Mouse (Mus musculus) limb, embryonic 14.5 days (tissue): ENCODE measurements around the gene Mgat4e. TPM values are rescaled to one million over a fixed set of nuclear protein-coding genes. Genes with fewer than 3 reads are reported as not detected.

Experiments
- ATAC-seq: fragments of 200-750 bp; cut with Nextera tagmentation; 2 replicates; pipeline ENCODE4 v1.8.0; 2017; ENCODE audit warnings: low read depth, moderate number of reproducible peaks, moderate TSS enrichment; ENCODE audit not compliant: low FRiP score
- DNase-seq: peaks from one replicate; pipeline ENCODE4 v3.0.0-alpha.2; 2015; ENCODE audit warnings: low spot score
- H3K27ac ChIP-seq: fragments of 300-500 bp; sonication (generic); replicated peaks from 2 replicates; pipeline ENCODE4 v1.5.1; 2014; ENCODE audit warnings: low read depth, mild to moderate bottlenecking, low read length, moderate library complexity, mixed read lengths
- H3K27me3 ChIP-seq: fragments of 300-500 bp; sonication (generic); 2 replicates; pipeline ENCODE4 v1.6.1; 2014; ENCODE audit warnings: low read length, mixed read lengths; ENCODE audit not compliant: control insufficient read depth, insufficient read depth
- H3K36me3 ChIP-seq: fragments of 300-500 bp; sonication (generic); 2 replicates; pipeline ENCODE4 v1.6.1; 2014; ENCODE audit warnings: mild to moderate bottlenecking, low read length, moderate library complexity, mixed read lengths; ENCODE audit not compliant: control insufficient read depth, insufficient read depth
- H3K4me1 ChIP-seq: fragments of 300-500 bp; sonication (generic); 2 replicates; pipeline ENCODE4 v1.6.1; 2014; ENCODE audit warnings: antibody characterized with exemption, low read length, mixed read lengths; ENCODE audit not compliant: control insufficient read depth, insufficient read depth
- H3K4me2 ChIP-seq: fragments of 300-500 bp; sonication (generic); replicated peaks from 2 replicates; pipeline ENCODE4 v1.6.1; 2014; ENCODE audit warnings: low read depth, mild to moderate bottlenecking, low read length, moderate library complexity; ENCODE audit not compliant: severe bottlenecking
- H3K4me3 ChIP-seq: fragments of 300-500 bp; sonication (generic); replicated peaks from 2 replicates; pipeline ENCODE4 v1.5.1; 2014; ENCODE audit warnings: low read length
- H3K9ac ChIP-seq: fragments of 300-500 bp; sonication (generic); 2 replicates; pipeline ENCODE4 v1.6.1; 2014; ENCODE audit warnings: mild to moderate bottlenecking, low read depth, low read length, moderate library complexity; ENCODE audit not compliant: severe bottlenecking
- H3K9me3 ChIP-seq: fragments of 300-500 bp; sonication (generic); 2 replicates; pipeline ENCODE4 v1.6.1; 2016; ENCODE audit warnings: low read length; ENCODE audit not compliant: control insufficient read depth
- POLR2A ChIP-seq: fragments of 200-500 bp; IDR thresholded peaks from 2 replicates; pipeline ENCODE4 v1.8.0; 2012; ENCODE audit warnings: inconsistent platforms, mild to moderate bottlenecking, moderate library complexity, borderline replicate concordance; ENCODE audit not compliant: insufficient read depth, insufficient read length; ENCODE audit errors: extremely low read depth
- whole genome bisulfite sequencing: fragments of 180-500 bp; shearing (Covaris S2); extraction: QIAGEN DNeasy Blood & Tissue Kit; methylation state at CpG from one replicate; pipeline ENCODE4 v1.1.7; 2014; 5-methylcytosine and 5-hydroxymethylcytosine counted together
- polyA plus RNA-seq, 2 experiments: library from polyadenylated mRNA; depleted of rRNA in 1 of 2; stranded (reverse) in 1 of 2; unstranded in 1 of 2; fragments of >200 nt; fragmentation: Nextera tagmentation in 1 of 2; extraction: Ambion mirVana in 1 of 2; gene quantifications; 2 replicates each; pipeline versions ENCODE4 v1.2.1 to v1.2.3; 2012 to 2014

The Mgat4e gene
- 0.10 and 0.15 TPM in 2 replicates for polyA plus RNA-seq (2012; rRNA removed)
- not detected in 2 replicates for polyA plus RNA-seq (2014; fragmentation: Nextera tagmentation; extraction: Ambion mirVana)

GRCm38 (mm10) chr1:134549632-134550132 lies at the start of gene Mgat4e:
Gene Mgat4e, minus strand, starts transcription at chr1:134549682.
- H3K36me3 ChIP-seq: no peaks in the 10 kb centered on the region
- no peaks in the 10 kb centered on the region for H3K9me3 ChIP-seq
- no peak for TF ChIP-seq POLR2A
- H3K4me2 ChIP-seq: no peak within 1 kb of the TSS
- no peak within 1 kb of the TSS for H3K27ac ChIP-seq
- ATAC-seq: no peak
- H3K27me3 ChIP-seq: no peaks in the 10 kb centered on the region
- no peaks in the 10 kb centered on the region for H3K4me1 ChIP-seq
- 59% methylated on average over 7 of the region's 7 CpGs for WGBS
- no peak within 1 kb of the TSS for H3K4me3 ChIP-seq
- no peak within 1 kb of the TSS for H3K9ac ChIP-seq
- no peak for DNase-seq

GRCm38 (mm10) chr1:134597339-134598054 lies 48.0 kb upstream of the Mgat4e start:
- ATAC-seq: no peak
- WGBS: 90% methylated on average over 9 of the region's 9 CpGs

GRCm38 (mm10) chr1:134591773-134592172 lies 42.3 kb upstream of the Mgat4e start:
- TF ChIP-seq POLR2A: no peak
- H3K27me3 ChIP-seq: no peaks in the 10 kb centered on the region
- H3K4me2 ChIP-seq: no peak overlapping the region
- no peak overlapping the region for H3K9ac ChIP-seq
- peaks cover 77% of the 10 kb centered on the region for H3K36me3 ChIP-seq
- no peaks in the 10 kb centered on the region for H3K9me3 ChIP-seq
- H3K4me1 ChIP-seq: no peaks in the 10 kb centered on the region
- H3K27ac ChIP-seq: no peak overlapping the region
- H3K4me3 ChIP-seq: no peak overlapping the region
- ATAC-seq (no peak), DNase-seq (no peak)
- WGBS: 90% methylated on average over 2 of the region's 2 CpGs

More at GRCm38 (mm10) chr1:134597339-134598054, 48.0 kb upstream of the Mgat4e start:
- no peak for DNase-seq
- Histone ChIP-seq H3K9me3 (no peaks in the 10 kb centered on the region), H3K9ac (no peak overlapping the region), H3K4me3 (no peak overlapping the region), H3K27ac (no peak overlapping the region), H3K4me2 (no peak overlapping the region), H3K4me1 (no peaks in the 10 kb centered on the region), H3K36me3 (peaks cover 90% of the 10 kb centered on the region), H3K27me3 (no peaks in the 10 kb centered on the region)
- no peak for TF ChIP-seq POLR2A

- ATAC-seq (no peak), DNase-seq (no peak)
- Histone ChIP-seq H3K27me3 (no peaks in the 10 kb centered on the region), H3K9ac (no peak overlapping the region), H3K4me1 (no peaks in the 10 kb centered on the region), H3K9me3 (no peaks in the 10 kb centered on the region), H3K27ac (no peak overlapping the region), H3K4me3 (no peak overlapping the region), H3K4me2 (no peak overlapping the region), H3K36me3 (peaks cover 77% of the 10 kb centered on the region)
- TF ChIP-seq POLR2A: no peak
Measured at GRCm38 (mm10) chr1:134589676-134590075, 40.2 kb upstream of the Mgat4e start.

GRCm38 (mm10) chr1:134583560-134583959 lies 34.1 kb upstream of the Mgat4e start:
- DNase-seq (peak; percentile 16), ATAC-seq (no peak)
- no peak overlapping the region for H3K4me2 ChIP-seq
- no peak overlapping the region for H3K9ac ChIP-seq
- no peaks in the 10 kb centered on the region for H3K4me1 ChIP-seq
- H3K27me3 ChIP-seq: no peaks in the 10 kb centered on the region
- H3K9me3 ChIP-seq: no peaks in the 10 kb centered on the region
- H3K27ac ChIP-seq: no peak overlapping the region
- WGBS: 46% methylated on average over 3 of the region's 3 CpGs
- TF ChIP-seq POLR2A: no peak
- no peak overlapping the region for H3K4me3 ChIP-seq
- H3K36me3 ChIP-seq: peaks cover 32% of the 10 kb centered on the region
